9 mouse cellular contexts compared by ENCODE assay signal in the genomic region with DNA sequence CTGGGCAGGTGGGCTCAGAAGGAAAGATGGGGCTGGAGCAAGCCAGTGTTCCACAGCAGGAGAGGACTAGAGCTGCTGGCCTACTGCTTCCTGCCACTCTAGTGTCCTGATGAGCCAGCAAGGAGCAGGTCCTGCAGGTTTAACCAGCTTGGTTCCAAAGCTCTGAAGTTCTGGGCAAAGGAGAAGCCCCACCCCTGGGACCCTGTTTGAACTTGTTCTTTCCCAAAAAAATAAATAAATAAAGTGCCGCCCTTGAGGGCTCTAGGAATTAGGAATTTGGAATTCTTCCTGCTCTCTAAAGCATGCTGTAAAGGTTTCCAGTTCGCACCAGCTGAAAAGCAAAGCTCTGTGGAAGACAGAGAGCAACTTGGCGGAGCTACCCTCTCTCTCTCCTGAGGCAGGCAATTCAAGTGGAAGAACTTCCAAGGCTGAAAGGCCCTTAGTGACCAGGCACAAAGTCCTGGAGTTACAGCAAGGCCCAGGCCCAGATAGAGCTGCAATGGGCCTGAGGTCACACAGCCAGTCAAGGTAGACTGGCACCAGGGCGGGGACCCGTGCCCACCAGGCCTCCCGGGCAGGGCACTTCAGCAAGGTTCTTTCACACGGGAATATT. TPM values are rescaled to one million over a fixed set of nuclear protein-coding genes. Genes with fewer than 3 reads are reported as not detected.
DNase-seq lines count a peak whose midpoint lies in the region; ATAC-seq and TF ChIP-seq lines count a peak whose summit lies in the region.
"Had no signal": no experiment of that assay in that cellular context is flagged by ENCODE, and none has a peak within 500 bp of the region (broad histone marks: within the 10 kb centered on the region; RNA-seq: fewer than 3 reads in every experiment).

No protein-coding gene starts in this region.

- 68% methylated on average over 7 of the region's 7 CpGs for WGBS in heart, embryonic 16.5 days
- WGBS in embryonic facial prominence, embryonic 11.5 days = 64% methylated on average over 7 of the region's 7 CpGs
- WGBS in lung, postnatal 0 days = 51% methylated on average over 7 of the region's 7 CpGs

- H3K4me3 ChIP-seq in heart, embryonic 16.5 days (ENCODE audit: low read length) = no peak overlapping the region
- H3K4me3 ChIP-seq in embryonic facial prominence, embryonic 11.5 days (ENCODE audit: low read depth, low read length) = no peak overlapping the region
- no peak overlapping the region for H3K4me3 ChIP-seq in lung, postnatal 0 days (ENCODE audit: low read depth, low read length)
- H3K4me3 ChIP-seq: neural tube, embryonic 12.5 days had no signal

- H3K9me3 ChIP-seq in heart, embryonic 16.5 days (replicated peaks; ENCODE audit: control insufficient read depth, low read length) = no peaks in the 10 kb centered on the region
- no peaks in the 10 kb centered on the region for H3K9me3 ChIP-seq in embryonic facial prominence, embryonic 11.5 days (replicated peaks; ENCODE audit: control insufficient read depth, low read length)
- H3K9me3 ChIP-seq in lung, postnatal 0 days (ENCODE audit: low read length) = no peaks in the 10 kb centered on the region
- H3K9me3 ChIP-seq: neural tube, embryonic 12.5 days had no signal

- no peaks in the 10 kb centered on the region for H3K27me3 ChIP-seq in heart, embryonic 16.5 days (ENCODE audit: control insufficient read depth, insufficient read depth, low read length)
- H3K27me3 ChIP-seq in embryonic facial prominence, embryonic 11.5 days (ENCODE audit: control insufficient read depth, insufficient read depth, low read length) = no peaks in the 10 kb centered on the region
- H3K27me3 ChIP-seq in lung, postnatal 0 days (replicated peaks; ENCODE audit: insufficient read depth, low read length) = no peaks in the 10 kb centered on the region
- H3K27me3 ChIP-seq: neural tube, embryonic 12.5 days had no signal

- no peak for TF ChIP-seq CTCF in lung, postnatal 0 days (IDR thresholded peaks at IDR 0.05)

- peak; percentile 49; the same call in 1 of the 2 replicates for TF ChIP-seq EP300 in lung, postnatal 0 days (IDR thresholded peaks at IDR 0.05)

- peak overlapping the region; percentile 54 for H3K27ac ChIP-seq in heart, embryonic 16.5 days (ENCODE audit: low read length)
- peak overlapping the region; percentile 62; the same call in 1 of the 2 replicates for H3K27ac ChIP-seq in embryonic facial prominence, embryonic 11.5 days (replicated peaks; ENCODE audit: low read depth, low read length)
- peak overlapping the region; percentile 84 for H3K27ac ChIP-seq in lung, postnatal 0 days (ENCODE audit: low read length)
- H3K27ac ChIP-seq: neural tube, embryonic 12.5 days had no signal

- peak overlapping the region; percentile 39; the same call in 1 of the 2 replicates for H3K9ac ChIP-seq in heart, embryonic 16.5 days (ENCODE audit: low read length)
- no peak overlapping the region; the same call in 1 of the 2 replicates for H3K9ac ChIP-seq in embryonic facial prominence, embryonic 11.5 days (replicated peaks; ENCODE audit: low read length)
- H3K9ac ChIP-seq in lung, postnatal 0 days (replicated peaks; ENCODE audit: low read depth) = no peak overlapping the region
- H3K9ac ChIP-seq: neural tube, embryonic 12.5 days had no signal

- peaks cover 49% of the 10 kb centered on the region for H3K4me1 ChIP-seq in heart, embryonic 16.5 days (ENCODE audit: control insufficient read depth, insufficient read depth, low read length)
- peaks cover 4% of the 10 kb centered on the region for H3K4me1 ChIP-seq in embryonic facial prominence, embryonic 11.5 days (ENCODE audit: control insufficient read depth, insufficient read depth, low read length)
- peaks cover 48% of the 10 kb centered on the region for H3K4me1 ChIP-seq in lung, postnatal 0 days (ENCODE audit: insufficient read depth, low read depth, low read length)

- ATAC-seq in heart, embryonic 16.5 days (replicated peaks; ENCODE audit: extremely low read depth, insufficient read depth, low FRiP score) = no peak
- no peak for ATAC-seq in embryonic facial prominence, embryonic 11.5 days (replicated peaks; ENCODE audit: insufficient number of reproducible peaks, low FRiP score, low TSS enrichment, low read depth)
- ATAC-seq in lung, postnatal 0 days = peak; percentile 52
- no peak for ATAC-seq in inflammation-experienced regulatory T-cells, adult 6 months
- ATAC-seq in CD4-positive, CD25-positive, alpha-beta regulatory T cell, adult 4 months = no peak

- no peaks in the 10 kb centered on the region for H3K36me3 ChIP-seq in heart, embryonic 16.5 days (ENCODE audit: control insufficient read depth, insufficient read depth)
- H3K36me3 ChIP-seq in embryonic facial prominence, embryonic 11.5 days (replicated peaks; ENCODE audit: control insufficient read depth, insufficient read depth, low read depth, low read length) = no peaks in the 10 kb centered on the region
- H3K36me3 ChIP-seq in lung, postnatal 0 days (ENCODE audit: insufficient read depth, low read length) = no peaks in the 10 kb centered on the region
- H3K36me3 ChIP-seq: neural tube, embryonic 12.5 days had no signal

- intact Hi-C loops in heart, postnatal 36 days (cut with DNase I) = no loop called here

- no peak overlapping the region for H3K4me2 ChIP-seq in heart, embryonic 16.5 days (ENCODE audit: low read depth, low read length)
- H3K4me2 ChIP-seq in embryonic facial prominence, embryonic 11.5 days (ENCODE audit: low read depth, low read length) = no peak overlapping the region
- H3K4me2 ChIP-seq in lung, postnatal 0 days (replicated peaks; ENCODE audit: low read depth, low read length) = no peak overlapping the region
- H3K4me2 ChIP-seq: neural tube, embryonic 12.5 days had no signal

- DNase-seq in heart, postnatal 36 days = no peak
- no peak for DNase-seq in embryonic facial prominence, embryonic 11.5 days (ENCODE audit: low spot score)
- DNase-seq in kidney, adult 9 months = peak; percentile 87
- DNase-seq in lung, postnatal 0 days (ENCODE audit: low spot score) = peak; percentile 88
- DNase-seq in adrenal gland, adult 18-20 months (ENCODE audit: low spot score in 2 of 2) = no peak

RNA-seq across cellular contexts. Expression of gene Tspan9, which starts 38.6 kb away (rescaled TPM):
- polyA plus RNA-seq in heart, embryonic 16.5 days (2015; fragmentation: Nextera tagmentation; extraction: Ambion mirVana) = 138 and 151 TPM in 2 replicates
- 100 to 1,000 TPM in 1 of 2 experiments, 10 to 100 TPM in 1; 80.9 to 113 TPM for total RNA-seq in heart, postnatal 36 days (2021)
- polyA plus RNA-seq in embryonic facial prominence, embryonic 11.5 days (2014; fragmentation: Nextera tagmentation; extraction: Ambion mirVana) = 63.9 and 71.7 TPM in 2 replicates
- polyA plus RNA-seq in lung, postnatal 0 days (2015; fragmentation: Nextera tagmentation; extraction: Ambion mirVana) = 136 and 158 TPM in 2 replicates
- polyA plus RNA-seq in inflammation-experienced regulatory T-cells, adult 6 months (2017; shearing (Covaris generic)) = 1 to 10 TPM in 1 of 3 experiments, under 1 TPM in 1, not detected in 1; 0.36 to 1.3 TPM
- under 1 TPM; 0.41 to 0.44 TPM for polyA plus RNA-seq in CD4-positive, CD25-positive, alpha-beta regulatory T cell, adult 4 months (2017; shearing (Covaris generic))
- total RNA-seq in adrenal gland, adult 18-20 months (2021) = 10 to 100 TPM; 43.7 to 57.9 TPM

Comparison
In these comparisons a context has a peak if more than half of its experiments do, and no peak if none do; other contexts are left out.
1. DNase-seq: peak in kidney, adult 9 months (single experiment) and lung, postnatal 0 days (single experiment); none in heart, postnatal 36 days (0 of 2), embryonic facial prominence, embryonic 11.5 days (single experiment) and adrenal gland, adult 18-20 months (0 of 2).
2. RNA of gene Tspan9, which starts 38.6 kb away (polyA plus RNA-seq): 138 to 151 TPM in heart, embryonic 16.5 days, 136 to 158 TPM in lung, postnatal 0 days and 63.9 to 71.7 TPM in embryonic facial prominence, embryonic 11.5 days; 0.41 to 0.44 TPM in CD4-positive, CD25-positive, alpha-beta regulatory T cell, adult 4 months and 0.36 to 1.3 TPM in inflammation-experienced regulatory T-cells, adult 6 months; every median in the first group is over 10 times any median in the second.
3. Peak in every context shown above with its lines, with median percentiles within 50 percentile points of each other: H3K27ac ChIP-seq.